Mouse (Mus musculus): ENCODE measurements at regions not wholly inside any gene's neighbourhood (a gene's known extent, or its start where the extent isn't known, plus 50 kb on each side); places are given as distances from the start of the nearest gene placed in this dataset.

- DNase-seq (ENCODE audit: low spot score), result peak; percentile 75
- 76% methylated on average over 1 of the region's 1 CpGs for WGBS
- no peak overlapping the region for H3K27ac ChIP-seq (ENCODE audit: low read depth, low read length)
- no peaks in the 10 kb centered on the region for H3K4me1 ChIP-seq (ENCODE audit: control insufficient read depth, insufficient read depth, low read length)
- H3K9me3 ChIP-seq (replicated peaks; ENCODE audit: control insufficient read depth, low read length), result no peaks in the 10 kb centered on the region
- no peaks in the 10 kb centered on the region for H3K36me3 ChIP-seq (ENCODE audit: control insufficient read depth, insufficient read depth, low read length)
- no peak overlapping the region for H3K4me2 ChIP-seq (ENCODE audit: low read length)
- 0 out of 2 replicates have a peak, but pooled peaks have one; percentile 50 for ATAC-seq
- no peaks in the 10 kb centered on the region for H3K27me3 ChIP-seq (replicated peaks; ENCODE audit: control insufficient read depth, insufficient read depth, low read length)
- H3K4me3 ChIP-seq (ENCODE audit: low read depth, low read length), result no peak overlapping the region
- H3K9ac ChIP-seq (ENCODE audit: low read length), result no peak overlapping the region
Observed at GRCm38 (mm10) chr12:49171014-49171677, 211.3 kb upstream of the Foxg1 start.

- Histone ChIP-seq H3K27ac (ENCODE audit: low read depth, low read length) (no peak overlapping the region), H3K27me3 (replicated peaks; ENCODE audit: control insufficient read depth, insufficient read depth, low read length) (no peaks in the 10 kb centered on the region), H3K9me3 (replicated peaks; ENCODE audit: control insufficient read depth, low read length) (no peaks in the 10 kb centered on the region), H3K9ac (ENCODE audit: low read length) (no peak overlapping the region), H3K4me2 (ENCODE audit: low read length) (no peak overlapping the region), H3K4me3 (ENCODE audit: low read depth, low read length) (no peak overlapping the region), H3K36me3 (ENCODE audit: control insufficient read depth, insufficient read depth, low read length) (no peaks in the 10 kb centered on the region), H3K4me1 (ENCODE audit: control insufficient read depth, insufficient read depth, low read length) (no peaks in the 10 kb centered on the region)
- 42% methylated on average over 2 of the region's 2 CpGs for WGBS
- DNase-seq (ENCODE audit: low spot score) (no peak), ATAC-seq (no peak)
Observed at GRCm38 (mm10) chr12:49191348-49191747, 191.1 kb upstream of the Foxg1 start.

GRCm38 (mm10) chr12:49233524-49234306, 148.7 kb upstream of the Foxg1 start:
- 71% methylated on average over 5 of the region's 5 CpGs for WGBS
- Histone ChIP-seq H3K27ac (ENCODE audit: low read depth, low read length) (no peak overlapping the region), H3K4me1 (ENCODE audit: control insufficient read depth, insufficient read depth, low read length) (no peaks in the 10 kb centered on the region), H3K9ac (ENCODE audit: low read length) (no peak overlapping the region), H3K9me3 (replicated peaks; ENCODE audit: control insufficient read depth, low read length) (no peaks in the 10 kb centered on the region), H3K36me3 (ENCODE audit: control insufficient read depth, insufficient read depth, low read length) (no peaks in the 10 kb centered on the region), H3K4me2 (ENCODE audit: low read length) (no peak overlapping the region), H3K4me3 (ENCODE audit: low read depth, low read length) (no peak overlapping the region), H3K27me3 (replicated peaks; ENCODE audit: control insufficient read depth, insufficient read depth, low read length) (no peaks in the 10 kb centered on the region)
- no peak for DNase-seq (ENCODE audit: low spot score)
- ATAC-seq, result no peak

Data from forebrain, embryonic 14.5 days (tissue).